11 mouse cellular contexts compared by ENCODE assay signal in the genomic region with DNA sequence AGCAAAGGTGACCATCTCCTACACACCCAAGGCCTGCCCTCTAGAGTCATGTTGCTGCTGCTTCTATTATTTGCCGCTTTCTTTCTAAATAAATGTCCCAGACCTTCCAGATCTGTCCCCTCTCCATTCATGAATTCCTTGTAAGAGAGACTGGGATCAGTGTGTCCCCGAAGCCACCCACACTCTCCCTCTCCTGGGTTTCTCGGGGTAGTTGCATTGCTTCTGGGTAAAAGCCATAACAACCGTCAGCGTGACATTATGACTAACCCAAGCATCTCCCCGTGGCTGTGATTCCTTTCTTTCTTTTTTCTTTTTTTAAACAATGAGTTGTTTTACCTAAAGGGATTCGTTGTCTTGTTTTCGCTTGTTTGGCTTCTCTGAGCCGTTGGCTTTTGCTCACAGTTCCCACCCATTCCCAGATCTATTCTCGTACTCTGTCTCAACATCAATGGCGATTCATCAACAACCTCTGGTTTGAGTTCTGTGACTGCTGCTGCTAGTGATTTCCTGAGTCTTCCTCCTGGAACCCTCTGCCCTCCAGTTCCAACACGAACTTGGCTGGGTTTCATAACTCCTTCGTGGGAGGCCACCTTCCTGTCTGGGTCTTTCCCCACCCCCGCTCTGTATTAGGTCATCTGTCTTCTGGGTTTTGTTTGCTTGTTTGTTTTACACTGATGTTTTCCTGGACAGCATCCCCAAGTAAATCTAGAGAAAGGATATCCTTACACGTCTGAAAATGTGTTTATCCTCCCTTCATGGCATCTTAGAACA.
DNase-seq lines count a peak whose midpoint lies in the region; ATAC-seq lines count a peak whose summit lies in the region.
"Had no signal": no experiment of that assay in that cellular context is flagged by ENCODE, and none has a peak within 500 bp of the region (broad histone marks: within the 10 kb centered on the region; RNA-seq: fewer than 3 reads in every experiment).

No protein-coding gene starts in this region.

- peaks cover 40% of the 10 kb centered on the region for H3K36me3 ChIP-seq in embryonic facial prominence, embryonic 13.5 days
- H3K36me3 ChIP-seq in embryonic facial prominence, embryonic 10.5 days (replicated peaks), result peaks cover 77% of the 10 kb centered on the region

- peak overlapping the region; percentile 11; the same call in 1 of the 2 replicates for H3K27ac ChIP-seq in embryonic facial prominence, embryonic 13.5 days
- H3K27ac ChIP-seq in embryonic facial prominence, embryonic 10.5 days (replicated peaks), result no peak overlapping the region
- H3K27ac ChIP-seq: limb, embryonic 10.5 days; midbrain, embryonic 13.5 days had no signal

- no peak overlapping the region for H3K9ac ChIP-seq in embryonic facial prominence, embryonic 13.5 days
- H3K9ac ChIP-seq: midbrain, embryonic 13.5 days had no signal

- peaks cover 12% of the 10 kb centered on the region for H3K4me1 ChIP-seq in embryonic facial prominence, embryonic 13.5 days
- H3K4me1 ChIP-seq in embryonic facial prominence, embryonic 10.5 days, result peaks cover 4% of the 10 kb centered on the region; the same call in 1 of the 2 replicates
- H3K4me1 ChIP-seq: limb, embryonic 10.5 days had no signal

- no peak overlapping the region for H3K4me2 ChIP-seq in embryonic facial prominence, embryonic 13.5 days
- H3K4me2 ChIP-seq: midbrain, embryonic 13.5 days had no signal

- WGBS in embryonic facial prominence, embryonic 13.5 days, result 65% methylated on average over 15 of the region's 15 CpGs
- 82% methylated on average over 15 of the region's 15 CpGs for WGBS in embryonic facial prominence, embryonic 10.5 days

- no peak for ATAC-seq in embryonic facial prominence, embryonic 13.5 days (ENCODE audit: insufficient number of reproducible peaks, insufficient read depth, low FRiP score, low TSS enrichment, low read depth)
- ATAC-seq in granulocyte monocyte progenitor cell, adult 5-6 weeks (replicated peaks; ENCODE audit: poor library complexity, severe bottlenecking), result peak; percentile 61
- ATAC-seq: midbrain, embryonic 13.5 days had no signal

- H3K9me3 ChIP-seq in embryonic facial prominence, embryonic 13.5 days, result no peaks in the 10 kb centered on the region
- H3K9me3 ChIP-seq in embryonic facial prominence, embryonic 10.5 days, result no peaks in the 10 kb centered on the region
- H3K9me3 ChIP-seq: limb, embryonic 10.5 days; midbrain, embryonic 13.5 days had no signal

- no peaks in the 10 kb centered on the region for H3K27me3 ChIP-seq in embryonic facial prominence, embryonic 13.5 days
- H3K27me3 ChIP-seq in embryonic facial prominence, embryonic 10.5 days (replicated peaks; ENCODE audit: low read depth, poor library complexity, severe bottlenecking), result no peaks in the 10 kb centered on the region
- H3K27me3 ChIP-seq: midbrain, embryonic 13.5 days had no signal

- no peak overlapping the region for H3K4me3 ChIP-seq in embryonic facial prominence, embryonic 13.5 days
- no peak overlapping the region for H3K4me3 ChIP-seq in embryonic facial prominence, embryonic 10.5 days
- H3K4me3 ChIP-seq: limb, embryonic 10.5 days; midbrain, embryonic 13.5 days had no signal

- no peak for DNase-seq in embryonic facial prominence, embryonic 10.5 days (ENCODE audit: low spot score)
- peak; percentile 30 for DNase-seq in 416B (ENCODE audit: low read depth)
- peak; percentile 74 for DNase-seq in kidney, postnatal 10 days
- DNase-seq in urinary bladder, adult 2 months (ENCODE audit: low spot score), result no peak
- no peak for DNase-seq in retina, postnatal 1 day
- DNase-seq in spleen, adult 12 weeks (ENCODE audit: low spot score), result no peak
- DNase-seq: cerebellum, adult 8-10 months had no signal

Comparison
In these comparisons a context has a peak if more than half of its experiments do, and no peak if none do; other contexts are left out.
1. DNase-seq: peak in 416B (single experiment) and kidney, postnatal 10 days (single experiment); none in embryonic facial prominence, embryonic 10.5 days (single experiment), urinary bladder, adult 2 months (single experiment), retina, postnatal 1 day (single experiment) and spleen, adult 12 weeks (single experiment).